In genomic region chr15:32286296-32286695, GRCm38 (mm10) we compare ENCODE assay signal across 16 mouse cellular contexts. TPM values are rescaled to one million over a fixed set of nuclear protein-coding genes. Genes with fewer than 3 reads are reported as not detected.
"Had no signal": no experiment of that assay in that cellular context is flagged by ENCODE, and none has a peak within 500 bp of the region (broad histone marks: within the 10 kb centered on the region; RNA-seq: fewer than 3 reads in every experiment).

No protein-coding gene starts in this region.

- H3K9ac ChIP-seq: limb, embryonic 12.5 days; liver, embryonic 13.5 days; liver, postnatal 0 days; lung, embryonic 15.5 days; midbrain, embryonic 13.5 days; neural tube, embryonic 15.5 days had no signal

- H3K27ac ChIP-seq: limb, embryonic 12.5 days; liver, embryonic 13.5 days; lung, embryonic 15.5 days; macrophage; midbrain, embryonic 13.5 days; neural tube, embryonic 15.5 days had no signal

- H3K27me3 ChIP-seq: limb, embryonic 12.5 days; liver, embryonic 13.5 days; lung, embryonic 15.5 days; megakaryocyte, embryonic 14.5 days; midbrain, embryonic 13.5 days; neural tube, embryonic 15.5 days had no signal

- H3K4me3 ChIP-seq: layer of hippocampus, adult 2 months; limb, embryonic 12.5 days; liver, embryonic 13.5 days; lung, embryonic 15.5 days; megakaryocyte, embryonic 14.5 days; midbrain, embryonic 13.5 days; myocyte; neural tube, embryonic 15.5 days had no signal

- DNase-seq: kidney, postnatal 10 days; kidney, postnatal 4 days; liver; liver, embryonic 13.5 days; liver, postnatal 0 days; lung, postnatal 14 days; right cerebral cortex, adult 18-20 months; thymus, postnatal 4 days had no signal

- H3K9me3 ChIP-seq: limb, embryonic 12.5 days; liver, embryonic 13.5 days; lung, embryonic 15.5 days; megakaryocyte, embryonic 14.5 days; midbrain, embryonic 13.5 days; neural tube, embryonic 15.5 days had no signal

- ATAC-seq: liver, postnatal 0 days; midbrain, embryonic 13.5 days had no signal

- H3K36me3 ChIP-seq: limb, embryonic 12.5 days; liver, embryonic 13.5 days; lung, embryonic 15.5 days; midbrain, embryonic 13.5 days; neural tube, embryonic 15.5 days had no signal

- H3K4me1 ChIP-seq: liver, embryonic 13.5 days; megakaryocyte, embryonic 14.5 days; midbrain, embryonic 13.5 days; neural tube, embryonic 15.5 days had no signal

- H3K4me2 ChIP-seq: limb, embryonic 12.5 days; liver, embryonic 13.5 days; lung, embryonic 15.5 days; midbrain, embryonic 13.5 days; neural tube, embryonic 15.5 days had no signal

RNA-seq across cellular contexts. Expression of gene Sema5a, which starts 41.7 kb away (rescaled TPM):
- polyA plus RNA-seq: macrophage had no signal
